Mouse (Mus musculus): Measurements from ENCODE around the gene Sbf2. TPM values are rescaled to one million over a fixed set of nuclear protein-coding genes. Genes with fewer than 3 reads are reported as not detected.

The Sbf2 gene
- polyA plus RNA-seq, 1 experiment from 2014 or later: 31.6 TPM

- 1% methylated on average over 30 of the region's 30 CpGs for WGBS
- Histone ChIP-seq H3K9ac (peak within 1 kb of the TSS; percentile 64), H3K36me3 (no peaks in the 10 kb centered on the region), H3K27ac (no peak within 1 kb of the TSS), H3K27me3 (peaks cover 85% of the 10 kb centered on the region), H3K4me1 (peaks cover 52% of the 10 kb centered on the region), H3K4me3 (peak within 1 kb of the TSS; percentile 45), H3K9me3 (no peaks in the 10 kb centered on the region), H3K4me2 (peak within 1 kb of the TSS; percentile 87)
- no peak for ATAC-seq (ENCODE audit: insufficient number of reproducible peaks, insufficient read depth, low FRiP score, low TSS enrichment, low read depth)
Observed at GRCm38 (mm10) chr7:110627486-110628272, 13.0 kb upstream of the Sbf2 start, which contains the start of gene Adm. TSS of gene Adm (plus strand) at chr7:110627661.

DNA sequence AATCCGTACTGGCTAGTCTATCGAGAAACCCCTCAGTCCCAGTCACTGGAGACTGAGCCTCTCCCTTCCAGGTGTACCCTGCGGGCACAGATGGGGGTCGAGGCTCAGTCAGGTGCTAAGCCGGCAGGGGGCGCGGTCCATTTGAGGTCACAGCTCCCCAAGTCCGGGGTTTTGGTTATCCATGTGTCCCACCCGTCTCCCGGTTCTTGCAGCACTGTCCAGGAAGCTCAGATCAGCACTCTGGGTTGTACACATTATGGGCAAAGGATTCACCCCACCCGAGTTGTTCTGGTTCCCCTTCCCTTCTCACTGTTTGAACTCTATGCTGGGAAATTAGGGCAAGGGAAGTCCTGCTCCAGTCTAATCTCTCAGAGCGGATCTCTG, 12.4 kb upstream of the Sbf2 start:
- Histone ChIP-seq H3K27ac (no peak overlapping the region), H3K27me3 (peaks cover 80% of the 10 kb centered on the region), H3K9ac (no peak overlapping the region), H3K36me3 (no peaks in the 10 kb centered on the region), H3K4me3 (peak overlapping the region; percentile 45), H3K9me3 (no peaks in the 10 kb centered on the region), H3K4me2 (peak overlapping the region; percentile 87), H3K4me1 (peaks cover 52% of the 10 kb centered on the region)
- 1% methylated on average over 12 of the region's 12 CpGs for WGBS
- ATAC-seq (ENCODE audit: insufficient number of reproducible peaks, insufficient read depth, low FRiP score, low TSS enrichment, low read depth): no peak

GRCm38 (mm10) chr7:110626186-110627098, 11.7 kb upstream of the Sbf2 start:
- H3K27me3 ChIP-seq: peaks cover 75% of the 10 kb centered on the region
- 5% methylated on average over 28 of the region's 28 CpGs for WGBS
- H3K9ac ChIP-seq: no peak overlapping the region
- peaks cover 52% of the 10 kb centered on the region for H3K4me1 ChIP-seq
- H3K4me2 ChIP-seq: peak overlapping the region; percentile 87
- ATAC-seq (ENCODE audit: insufficient number of reproducible peaks, insufficient read depth, low FRiP score, low TSS enrichment, low read depth): no peak
- no peak overlapping the region for H3K27ac ChIP-seq
- H3K9me3 ChIP-seq: no peaks in the 10 kb centered on the region
- peak overlapping the region; percentile 18 for H3K4me3 ChIP-seq
- no peaks in the 10 kb centered on the region for H3K36me3 ChIP-seq

DNA sequence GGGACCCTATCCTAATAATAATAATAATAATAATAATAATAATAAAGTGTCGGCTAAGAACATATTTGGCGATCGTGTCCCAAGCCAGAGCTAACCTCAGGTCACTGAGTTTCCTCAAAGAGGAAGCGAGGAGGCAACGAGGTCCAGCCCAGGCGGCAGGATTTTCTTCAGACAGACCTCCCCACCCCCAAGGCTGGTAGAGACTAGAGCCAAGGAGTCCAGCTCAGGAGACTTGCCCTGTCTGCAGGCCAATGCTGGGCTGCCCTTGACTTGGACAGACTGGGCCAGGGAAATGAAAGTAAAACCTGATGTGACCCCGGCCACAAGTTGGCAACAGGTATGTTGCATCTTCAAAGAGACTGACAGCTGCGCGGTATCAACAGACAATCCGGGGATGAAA, 10.8 kb upstream of the Sbf2 start:
- Histone ChIP-seq H3K27me3 (peaks cover 69% of the 10 kb centered on the region), H3K36me3 (no peaks in the 10 kb centered on the region), H3K4me3 (peak overlapping the region; percentile 18; the same call in 1 of the 2 replicates), H3K4me2 (peak overlapping the region; percentile 41; the same call in 1 of the 2 replicates), H3K9ac (no peak overlapping the region), H3K9me3 (no peaks in the 10 kb centered on the region), H3K4me1 (peaks cover 47% of the 10 kb centered on the region), H3K27ac (no peak overlapping the region)
- WGBS: 59% methylated on average over 10 of the region's 10 CpGs
- ATAC-seq (ENCODE audit: insufficient number of reproducible peaks, insufficient read depth, low FRiP score, low TSS enrichment, low read depth): no peak

- Histone ChIP-seq H3K4me1 (peaks cover 43% of the 10 kb centered on the region), H3K9me3 (no peaks in the 10 kb centered on the region), H3K27me3 (peaks cover 67% of the 10 kb centered on the region), H3K27ac (no peak overlapping the region), H3K36me3 (no peaks in the 10 kb centered on the region), H3K4me2 (no peak overlapping the region), H3K4me3 (no peak overlapping the region), H3K9ac (no peak overlapping the region)
- 84% methylated on average over 13 of the region's 13 CpGs for WGBS
- no peak for ATAC-seq (ENCODE audit: insufficient number of reproducible peaks, insufficient read depth, low FRiP score, low TSS enrichment, low read depth)
Observed at GRCm38 (mm10) chr7:110624961-110625360, 10.2 kb upstream of the Sbf2 start.

GRCm38 (mm10) chr7:110624067-110624466, 9.3 kb upstream of the Sbf2 start:
- ATAC-seq (ENCODE audit: insufficient number of reproducible peaks, insufficient read depth, low FRiP score, low TSS enrichment, low read depth): no peak
- Histone ChIP-seq H3K9me3 (no peaks in the 10 kb centered on the region), H3K27ac (no peak overlapping the region), H3K4me3 (no peak overlapping the region), H3K4me1 (peaks cover 38% of the 10 kb centered on the region), H3K9ac (no peak overlapping the region), H3K4me2 (no peak overlapping the region), H3K36me3 (no peaks in the 10 kb centered on the region), H3K27me3 (peaks cover 58% of the 10 kb centered on the region)
- 57% methylated on average over 2 of the region's 2 CpGs for WGBS

- Histone ChIP-seq H3K27ac (no peak overlapping the region), H3K4me3 (no peak overlapping the region), H3K9me3 (no peaks in the 10 kb centered on the region), H3K36me3 (no peaks in the 10 kb centered on the region), H3K4me2 (no peak overlapping the region), H3K27me3 (peaks cover 11% of the 10 kb centered on the region), H3K4me1 (0 out of 2 replicates have a peak, but pooled peaks cover 7% of the 10 kb centered on the region), H3K9ac (no peak overlapping the region)
- 52% methylated on average over 9 of the region's 9 CpGs for WGBS
- no peak for ATAC-seq (ENCODE audit: insufficient number of reproducible peaks, insufficient read depth, low FRiP score, low TSS enrichment, low read depth)
Observed at GRCm38 (mm10) chr7:110619086-110619611, 4.4 kb upstream of the Sbf2 start.

- H3K4me1 ChIP-seq: peaks cover 18% of the 10 kb centered on the region
- H3K9ac ChIP-seq: no peak overlapping the region
- no peaks in the 10 kb centered on the region for H3K9me3 ChIP-seq
- no peak for ATAC-seq (ENCODE audit: insufficient number of reproducible peaks, insufficient read depth, low FRiP score, low TSS enrichment, low read depth)
- 11% methylated on average over 11 of the region's 11 CpGs for WGBS
- H3K36me3 ChIP-seq: no peaks in the 10 kb centered on the region
- no peak overlapping the region for H3K27ac ChIP-seq
- H3K4me3 ChIP-seq: peak overlapping the region; percentile 92
- H3K4me2 ChIP-seq: peak overlapping the region; percentile 82
- H3K27me3 ChIP-seq: peaks cover 3% of the 10 kb centered on the region; the same call in 1 of the 2 replicates
Observed at GRCm38 (mm10) chr7:110615792-110616191, 1.1 kb upstream of the Sbf2 start.

GRCm38 (mm10) chr7:110615151-110615631, 469 bp upstream of the Sbf2 start:
- WGBS: 0% methylated on average over 20 of the region's 20 CpGs
- ATAC-seq (ENCODE audit: insufficient number of reproducible peaks, insufficient read depth, low FRiP score, low TSS enrichment, low read depth): peak; percentile 43; the same call in 1 of the 2 replicates

DNA sequence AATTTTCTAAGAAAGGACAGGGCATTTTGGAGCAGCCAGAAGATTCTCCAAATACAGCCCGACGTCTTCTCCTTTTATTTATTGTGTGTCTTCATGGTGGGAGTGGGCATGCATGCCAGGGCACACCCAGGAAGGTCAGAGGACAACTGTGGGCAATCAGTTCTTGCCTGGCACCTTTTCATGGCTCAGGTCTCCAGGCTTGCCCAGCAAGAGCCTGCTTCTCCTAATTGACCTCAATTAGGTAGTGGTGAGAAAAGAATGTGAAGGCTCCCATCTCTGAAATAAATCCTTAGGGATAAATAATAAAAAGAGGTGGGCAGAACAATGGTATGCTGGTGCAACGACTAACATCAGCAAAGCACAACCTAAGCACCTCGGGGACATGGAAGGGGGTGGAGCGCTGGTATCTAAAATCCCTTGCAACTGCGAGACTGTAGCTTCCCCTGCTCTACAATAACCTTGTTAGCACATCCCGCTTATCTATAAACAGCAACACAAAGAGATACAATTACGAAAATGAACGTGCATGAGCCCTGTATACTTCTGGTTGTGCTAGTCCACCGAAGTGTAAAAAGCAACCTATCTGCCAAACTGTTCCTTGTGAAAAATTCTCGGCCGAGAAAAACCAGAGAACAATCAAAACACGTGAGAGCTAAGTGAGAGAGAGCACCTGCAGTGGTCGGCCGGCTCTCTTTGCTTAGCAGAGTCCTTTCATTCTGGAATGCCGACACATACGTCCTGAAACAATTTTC, 1.2 kb downstream of the Sbf2 start:
- H3K4me1 ChIP-seq: peaks cover 15% of the 10 kb centered on the region
- no peak for ATAC-seq (ENCODE audit: insufficient number of reproducible peaks, insufficient read depth, low FRiP score, low TSS enrichment, low read depth)

More at GRCm38 (mm10) chr7:110615151-110615631, 469 bp upstream of the Sbf2 start:
- peak overlapping the region; percentile 97 for H3K27ac ChIP-seq
- H3K4me3 ChIP-seq: peak overlapping the region; percentile 92
- no peaks in the 10 kb centered on the region; the same call in 1 of the 2 replicates for H3K27me3 ChIP-seq
- H3K4me2 ChIP-seq: peak overlapping the region; percentile 82
- H3K9me3 ChIP-seq: no peaks in the 10 kb centered on the region
- peaks cover 18% of the 10 kb centered on the region for H3K4me1 ChIP-seq
- peak overlapping the region; percentile 93 for H3K9ac ChIP-seq
- no peaks in the 10 kb centered on the region for H3K36me3 ChIP-seq

More for the DNA sequence above, 1.2 kb downstream of the Sbf2 start:
- H3K27ac ChIP-seq: peak overlapping the region; percentile 97
- H3K27me3 ChIP-seq: no peaks in the 10 kb centered on the region; the same call in 1 of the 2 replicates
- H3K9ac ChIP-seq: peak overlapping the region; percentile 93
- WGBS: 5% methylated on average over 17 of the region's 17 CpGs
- peak overlapping the region; percentile 92 for H3K4me3 ChIP-seq
- H3K9me3 ChIP-seq: no peaks in the 10 kb centered on the region
- peak overlapping the region; percentile 82 for H3K4me2 ChIP-seq
- no peaks in the 10 kb centered on the region for H3K36me3 ChIP-seq

Data from embryonic facial prominence, embryonic 13.5 days (tissue).